Mouse (Mus musculus) MEL (cell line): Measurements from ENCODE around the gene Lhfpl5.

Experiments
- CHD1 ChIP-seq: IDR thresholded peaks from 2 replicates; pipeline ENCODE4 v1.6.1; 2012; ENCODE audit warnings: low read depth, mild to moderate bottlenecking, inconsistent platforms, low read length, improper control_type of control experiment
- CHD2 ChIP-seq: IDR thresholded peaks from 2 replicates; pipeline ENCODE4 v1.6.1; 2011; ENCODE audit warnings: low read length, improper control_type of control experiment
- CTCF ChIP-seq, 3 experiments: IDR thresholded peaks in 2 of 3; conservative IDR thresholded peaks in 1 of 3; 2 replicates each; pipeline ENCODE4 v1.5.1; 2011 to 2012; ENCODE audit warnings: low read length in 3 of 3, low read depth in 2 of 3, mild to moderate bottlenecking in 2 of 3, improper control_type of control experiment in 1 of 3, inconsistent platforms in 1 of 3, mixed read lengths in 1 of 3, moderate library complexity in 1 of 3; ENCODE audit not compliant: control insufficient read depth in 1 of 3, insufficient read depth in 1 of 3, poor library complexity in 1 of 3, severe bottlenecking in 1 of 3
- EP300 ChIP-seq, 2 experiments: IDR thresholded peaks; 2 replicates each; pipeline ENCODE4 v1.6.1; 2011; ENCODE audit warnings: improper control_type of control experiment in 2 of 2, low read length in 2 of 2, low read depth in 1 of 2, mild to moderate bottlenecking in 1 of 2
- HCFC1 ChIP-seq: IDR thresholded peaks from 2 replicates; pipeline ENCODE4 v1.6.1; 2012; ENCODE audit warnings: low read depth, mild to moderate bottlenecking, inconsistent platforms, low read length, improper control_type of control experiment, moderate library complexity
- MAX ChIP-seq: IDR thresholded peaks from 2 replicates; pipeline ENCODE4 v1.6.1; 2011; ENCODE audit warnings: low read length, improper control_type of control experiment
- POLR2A ChIP-seq, 2 experiments: IDR thresholded peaks; 2 replicates each; pipeline ENCODE4 v1.6.1; 2011 to 2012; ENCODE audit warnings: low read length in 2 of 2, mild to moderate bottlenecking in 2 of 2, control low read depth in 1 of 2, improper control_type of control experiment in 1 of 2, low read depth in 1 of 2, moderate library complexity in 1 of 2; ENCODE audit not compliant: control insufficient read depth in 1 of 2, insufficient read depth in 1 of 2, poor library complexity in 1 of 2
- POLR2AphosphoS2 ChIP-seq: IDR thresholded peaks from 2 replicates; pipeline ENCODE4 v1.6.1; 2011; ENCODE audit warnings: low read length, improper control_type of control experiment
- TAL1 ChIP-seq: IDR thresholded peaks from 2 replicates; pipeline ENCODE4 v1.6.1; 2012; ENCODE audit warnings: mild to moderate bottlenecking, inconsistent platforms, low read length, moderate library complexity, mixed read lengths
- ZNF384 ChIP-seq: IDR thresholded peaks from 2 replicates; pipeline ENCODE4 v1.6.1; 2012; ENCODE audit warnings: low read depth, mild to moderate bottlenecking, inconsistent platforms, low read length, improper control_type of control experiment

- no peak for TF ChIP-seq POLR2AphosphoS2
- no peak for TF ChIP-seq POLR2A (IDR thresholded peaks at IDR 0.05; ENCODE audit: control insufficient read depth in 1 of 2, insufficient read depth in 1 of 2, low read depth in 1 of 2, low read length in 2 of 2, poor library complexity in 1 of 2)
- TF ChIP-seq MAX: no peak
- TF ChIP-seq EP300 (IDR thresholded peaks at IDR 0.05; ENCODE audit: low read depth in 1 of 2, low read length in 2 of 2): no peak
- no peak for TF ChIP-seq CHD2
- TF ChIP-seq ZNF384: no peak
- TF ChIP-seq CTCF (IDR thresholded peaks at IDR 0.05 in 2 of 3, conservative IDR thresholded peaks at IDR 0.05 in 1 of 3; ENCODE audit: control insufficient read depth in 1 of 3, insufficient read depth in 1 of 3, low read depth in 2 of 3, low read length in 3 of 3, poor library complexity in 1 of 3, severe bottlenecking in 1 of 3): no peak
- no peak for TF ChIP-seq CHD1
- no peak for TF ChIP-seq TAL1
- TF ChIP-seq HCFC1: no peak
Observed at GRCm38 (mm10) chr17:28561613-28562012, 13.8 kb upstream of the Lhfpl5 start.
